Mouse (Mus musculus) small intestine, adult 2 months (tissue): ENCODE results near the gene Frem2.

Experiments
- CTCF ChIP-seq: fragments of 200-500 bp; IDR thresholded peaks from 2 replicates; pipeline ENCODE4 v1.5.1; 2012; ENCODE audit warnings: low read depth, mild to moderate bottlenecking, control low read depth, inconsistent platforms, low read length, moderate library complexity, mixed read lengths; ENCODE audit not compliant: insufficient replicate concordance, insufficient read length; ENCODE audit errors: extremely low read depth
- POLR2A ChIP-seq: fragments of 200-500 bp; IDR thresholded peaks from 2 replicates; pipeline ENCODE4 v1.6.1; 2012; ENCODE audit warnings: low read depth, mild to moderate bottlenecking, control low read depth, inconsistent platforms, low read length, moderate library complexity

DNA sequence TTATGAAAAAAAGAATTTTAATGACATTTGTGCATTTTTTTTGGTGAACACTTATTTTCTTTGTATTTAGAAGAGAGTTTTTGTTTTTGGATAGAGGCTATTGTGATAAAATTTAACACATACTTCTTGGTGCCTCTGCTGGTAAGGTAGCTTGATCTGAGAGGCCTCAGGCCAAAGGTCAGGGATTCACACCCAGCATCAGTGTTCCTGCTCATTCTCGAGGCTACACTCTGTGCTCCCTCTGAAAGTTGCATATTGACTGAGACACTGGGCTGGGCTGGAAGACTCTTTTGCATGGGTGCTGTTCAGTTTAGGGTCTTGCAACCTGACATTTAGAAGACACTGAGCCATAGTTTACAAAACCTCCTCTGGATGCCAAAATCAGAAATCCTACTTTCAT is 44.8 kb upstream of the Frem2 start:
- TF ChIP-seq CTCF (no peak), POLR2A (no peak)
